ENCODE assay signal across 13 mouse cellular contexts in the genomic region with DNA sequence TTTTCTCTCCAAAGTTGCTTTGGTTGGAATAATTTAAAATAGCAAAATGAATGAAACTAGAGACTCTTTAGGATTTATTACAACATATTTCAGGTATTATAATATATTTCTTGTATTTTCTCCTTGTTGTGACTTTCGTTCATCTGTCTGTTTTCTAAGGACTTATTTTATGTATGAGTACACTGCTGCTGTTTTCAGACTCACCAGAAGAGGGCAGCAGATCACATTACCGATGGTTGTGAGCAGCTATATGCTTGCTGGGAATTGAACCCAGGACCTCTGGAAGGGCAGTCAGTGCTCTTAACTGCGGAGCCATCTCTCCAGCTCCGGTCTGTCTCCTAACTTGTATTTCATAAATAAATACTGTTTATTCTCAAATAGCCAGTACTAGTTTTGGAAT.
A peak's percentile ranks its signal among the peaks of the same experiment; 100 is the strongest.
DNase-seq lines count a peak whose midpoint lies in the region; ATAC-seq and TF ChIP-seq lines count a peak whose summit lies in the region.
"Had no signal": no experiment of that assay in that cellular context is flagged by ENCODE, and none has a peak within 500 bp of the region (broad histone marks: within the 10 kb centered on the region; RNA-seq: fewer than 3 reads in every experiment).

No protein-coding gene starts in this region.

- no peaks in the 10 kb centered on the region for H3K4me1 ChIP-seq in lung, embryonic 14.5 days (ENCODE audit: insufficient read depth)
- H3K4me1 ChIP-seq: embryonic facial prominence, embryonic 13.5 days had no signal

- H3K9ac ChIP-seq in lung, embryonic 14.5 days: no peak overlapping the region
- H3K9ac ChIP-seq: embryonic facial prominence, embryonic 13.5 days; hindbrain, embryonic 14.5 days had no signal

- H3K27me3 ChIP-seq in lung, embryonic 14.5 days (ENCODE audit: insufficient read depth, low read length): no peaks in the 10 kb centered on the region
- H3K27me3 ChIP-seq: embryonic facial prominence, embryonic 13.5 days had no signal

- no peaks in the 10 kb centered on the region for H3K9me3 ChIP-seq in lung, embryonic 14.5 days (ENCODE audit: low read depth, low read length)
- H3K9me3 ChIP-seq: embryonic facial prominence, embryonic 13.5 days had no signal

- WGBS in lung, embryonic 14.5 days: 64% methylated on average over 4 of the region's 4 CpGs

- intact Hi-C loops in gastrocnemius, adult 2 months (cut with DNase I): no loop called here

- no peak overlapping the region for H3K27ac ChIP-seq in gastrocnemius, adult 2 months
- no peak overlapping the region for H3K27ac ChIP-seq in lung, embryonic 14.5 days (ENCODE audit: low read depth)
- H3K27ac ChIP-seq: embryonic facial prominence, embryonic 13.5 days; hindbrain, embryonic 14.5 days had no signal

- no peak overlapping the region for H3K4me2 ChIP-seq in lung, embryonic 14.5 days
- H3K4me2 ChIP-seq: embryonic facial prominence, embryonic 13.5 days; hindbrain, embryonic 14.5 days had no signal

- no peaks in the 10 kb centered on the region for H3K36me3 ChIP-seq in lung, embryonic 14.5 days (ENCODE audit: insufficient read depth)
- H3K36me3 ChIP-seq: embryonic facial prominence, embryonic 13.5 days had no signal

- peak; percentile 26; the same call in 1 of the 2 replicates for TF ChIP-seq CTCF in gastrocnemius, adult 2 months (IDR thresholded peaks at IDR 0.05)
- peak; percentile 24 for TF ChIP-seq CTCF in lung, embryonic 14.5 days (IDR thresholded peaks at IDR 0.05; ENCODE audit: low read depth)

- no peak overlapping the region for H3K4me3 ChIP-seq in gastrocnemius, adult 2 months
- H3K4me3 ChIP-seq in lung, embryonic 14.5 days (ENCODE audit: low read depth, low read length): no peak overlapping the region
- H3K4me3 ChIP-seq: embryonic facial prominence, embryonic 13.5 days had no signal

- no peak for ATAC-seq in lung, embryonic 14.5 days (ENCODE audit: insufficient read depth)

- DNase-seq in gastrocnemius, adult 2 months: no peak
- DNase-seq in gastrocnemius, adult 8-10 months (ENCODE audit: low spot score in 2 of 2): no peak
- peak; percentile 30 for DNase-seq in lung, embryonic 14.5 days
- no peak for DNase-seq in lung, postnatal 10 days
- DNase-seq in ES-CJ7 (ENCODE audit: low read depth, low spot score): peak; percentile 50
- DNase-seq in embryo, embryonic 11 days: peak; percentile 5
- no peak for DNase-seq in layer of hippocampus, adult 9-11 months
- DNase-seq in urinary bladder, postnatal 25 days (ENCODE audit: low spot score): no peak
- DNase-seq: adrenal gland, postnatal 14 days; cerebellum, adult 11-12 months; left cerebral cortex, postnatal 4 days had no signal

Comparison
In these comparisons a context has a peak if more than half of its experiments do, and no peak if none do; other contexts are left out.
1. DNase-seq: peak in lung, embryonic 14.5 days (single experiment), ES-CJ7 (single experiment) and embryo, embryonic 11 days (single experiment); none in gastrocnemius, adult 2 months (single experiment), gastrocnemius, adult 8-10 months (0 of 2), lung, postnatal 10 days (single experiment), layer of hippocampus, adult 9-11 months (single experiment) and urinary bladder, postnatal 25 days (single experiment).